Mouse (Mus musculus) right cerebral cortex, postnatal 10 days (tissue): ENCODE measurements around the gene Surf4.

Source experiments
- DNase-seq, 2 experiments: peaks; one replicate each; pipeline ENCODE4 v3.0.0; 2021; ENCODE audit warnings: low spot score in 2 of 2

Surf4 gene

DNA sequence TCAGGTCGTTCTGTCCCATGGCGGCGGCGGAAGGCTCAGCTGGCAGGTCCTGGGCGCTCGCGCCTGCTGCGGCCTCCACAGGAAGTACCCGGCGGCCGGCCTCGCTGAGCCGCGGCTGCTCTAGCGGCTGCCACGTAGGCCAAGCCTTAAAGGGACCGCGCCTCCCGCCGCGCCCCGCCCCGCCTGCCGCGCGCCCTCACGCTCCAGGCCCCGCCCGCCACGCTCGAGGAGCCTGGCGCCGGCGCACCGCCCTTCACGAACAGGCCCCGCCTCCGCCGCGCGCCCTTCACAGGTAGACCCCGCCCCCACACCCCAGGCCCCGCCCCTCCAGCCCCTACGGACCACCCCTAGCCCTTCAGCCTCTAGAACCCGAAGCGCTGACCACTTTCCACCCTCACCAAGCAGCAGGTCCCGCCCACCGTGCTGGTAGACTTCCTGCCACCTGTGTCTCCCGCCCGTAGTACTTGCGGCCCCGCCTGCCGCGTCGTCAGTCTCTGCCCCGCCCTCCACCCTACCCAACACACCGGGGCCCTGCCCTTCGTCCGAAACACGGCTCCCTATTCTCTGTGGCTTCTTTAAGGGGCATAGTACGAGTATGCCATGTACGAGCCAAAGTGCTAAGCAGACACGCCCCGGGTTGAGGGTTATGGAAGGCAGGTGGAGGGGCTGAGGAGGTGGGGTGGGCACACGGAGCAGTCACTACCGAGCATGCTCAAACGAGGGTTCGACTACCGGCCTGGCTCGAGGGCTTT lies at the start of gene Surf4, which contains the start of gene Stkld1:
TSS of gene Surf4 (minus strand) at position 625 of the 752 bp plus-strand sequence.
TSS of gene Stkld1 (plus strand) at position 744 of the 752 bp plus-strand sequence.
- DNase-seq = peak; percentile 95

DNA sequence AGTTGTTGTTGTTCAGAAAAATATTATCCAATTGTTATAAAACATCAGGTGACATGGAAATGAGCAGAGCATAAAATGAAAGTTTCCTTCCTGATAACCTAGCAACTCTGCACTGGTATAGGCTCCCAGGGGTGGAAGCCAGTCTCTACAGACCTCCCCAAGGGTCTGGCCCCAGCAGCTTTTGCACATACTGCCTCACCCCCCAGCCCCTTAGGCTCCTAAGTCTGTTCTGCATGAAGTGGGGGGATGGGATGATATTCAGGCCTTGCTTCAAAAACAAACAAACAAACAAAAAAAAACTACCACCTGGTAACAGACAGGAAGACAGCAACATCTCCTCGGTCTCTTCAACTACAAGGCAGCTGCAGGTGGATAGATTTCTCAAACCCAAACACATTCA lies 46.6 kb upstream of the Surf4 start:
- DNase-seq = no peak

- DNase-seq = no peak
Observed at GRCm38 (mm10) chr2:26973960-26974359, 40.2 kb upstream of the Surf4 start.

DNA sequence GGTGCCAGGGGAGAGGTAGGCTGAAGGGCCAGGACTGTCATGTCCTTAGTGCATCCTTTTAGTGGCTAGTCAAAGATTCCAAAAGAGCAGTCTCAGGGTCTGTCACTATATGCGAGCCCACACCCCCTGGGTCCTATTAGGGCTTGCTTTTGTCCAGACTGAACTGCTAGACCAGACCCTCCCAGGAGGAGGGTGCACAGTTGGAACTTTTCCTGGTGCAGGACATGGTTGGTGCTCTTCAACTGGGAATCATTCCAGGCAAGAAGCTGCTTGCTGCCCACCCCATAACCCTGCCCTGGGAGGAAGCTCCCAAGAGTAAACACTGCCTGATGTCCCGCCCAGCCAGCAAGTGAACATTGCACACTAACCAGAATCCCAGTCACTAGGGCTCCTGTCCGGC lies 39.4 kb upstream of the Surf4 start, which contains the start of gene Adamts13:
TSS of gene Adamts13 (plus strand) at position 301 of the 400 bp plus-strand sequence.
- DNase-seq = no peak

- DNase-seq = no peak
Observed at GRCm38 (mm10) chr2:26967262-26967661, 33.5 kb upstream of the Surf4 start.

DNA sequence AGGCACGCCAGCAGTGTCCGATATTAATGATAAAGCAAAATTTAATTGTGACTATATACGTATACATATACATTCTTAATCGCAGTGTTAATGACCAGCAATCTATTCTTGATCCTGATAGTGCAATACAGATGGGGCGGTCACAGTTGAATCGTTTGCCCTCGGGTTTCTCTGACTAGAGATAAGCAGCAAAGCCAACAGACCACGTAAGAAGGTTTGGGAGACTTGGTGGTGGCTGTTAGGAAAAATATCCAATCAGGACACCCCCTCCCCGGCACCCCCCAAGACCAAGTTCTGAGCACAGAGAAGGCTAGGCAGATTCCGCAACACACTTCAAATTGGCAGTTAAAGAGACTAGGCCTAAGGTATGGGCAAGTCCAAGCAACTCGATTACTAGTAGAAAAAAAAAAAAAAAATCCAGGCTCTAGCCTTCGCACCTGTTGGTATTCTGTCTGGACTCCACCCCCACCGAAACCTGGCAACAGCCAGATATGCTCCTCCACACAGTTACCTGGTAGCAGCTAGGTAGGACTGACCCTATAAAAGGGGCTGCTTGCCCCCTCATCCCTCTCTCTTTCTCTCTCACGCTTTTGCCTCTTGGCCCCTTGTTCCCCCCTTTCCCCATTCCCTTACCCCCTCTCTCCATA lies 31.1 kb upstream of the Surf4 start:
- peak in 1 of 2 experiments; percentile 23 for DNase-seq

DNA sequence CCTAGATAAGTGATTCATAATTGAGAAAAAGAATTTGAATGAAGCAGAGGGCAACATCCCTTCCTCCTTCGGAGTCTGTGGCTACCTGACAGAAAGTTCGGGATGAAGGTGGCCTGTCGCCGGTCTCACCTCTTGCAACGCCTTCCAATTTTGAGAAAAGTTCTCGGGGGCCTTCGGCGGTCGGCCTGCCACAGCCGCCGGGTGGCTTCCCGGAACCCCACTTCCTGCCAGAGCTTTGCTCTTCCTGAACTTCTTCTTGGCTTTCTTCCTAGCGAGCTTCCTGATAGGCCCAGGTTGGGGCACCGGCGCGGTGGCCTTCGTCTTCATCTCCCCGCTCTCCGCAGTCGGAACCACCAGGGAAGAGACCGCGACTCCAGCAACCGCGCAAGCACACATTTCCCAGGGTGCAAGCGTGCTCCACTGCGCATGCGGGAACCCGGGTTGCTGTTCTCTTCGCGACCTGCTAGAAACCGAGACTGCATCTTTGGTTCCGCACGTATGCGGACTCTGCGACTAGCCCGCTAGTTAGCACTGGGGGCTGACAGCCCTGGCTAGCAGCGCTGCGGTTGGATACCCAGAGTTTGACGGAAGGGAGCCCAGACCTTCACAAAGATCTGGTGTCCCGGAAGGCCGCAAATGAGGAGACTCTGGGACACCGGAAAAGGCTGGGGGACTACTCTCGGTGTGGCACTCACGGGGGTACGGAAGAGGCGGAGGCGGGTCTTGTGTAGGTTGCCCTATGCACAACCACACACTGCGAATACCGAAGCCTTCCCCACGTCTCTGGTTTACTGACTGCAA lies 30.4 kb upstream of the Surf4 start, which contains the start of gene Rexo4:
TSS of gene Rexo4 (minus strand) at position 464 of the 801 bp plus-strand sequence.
- peak; percentile 96 to 97 for DNase-seq

DNA sequence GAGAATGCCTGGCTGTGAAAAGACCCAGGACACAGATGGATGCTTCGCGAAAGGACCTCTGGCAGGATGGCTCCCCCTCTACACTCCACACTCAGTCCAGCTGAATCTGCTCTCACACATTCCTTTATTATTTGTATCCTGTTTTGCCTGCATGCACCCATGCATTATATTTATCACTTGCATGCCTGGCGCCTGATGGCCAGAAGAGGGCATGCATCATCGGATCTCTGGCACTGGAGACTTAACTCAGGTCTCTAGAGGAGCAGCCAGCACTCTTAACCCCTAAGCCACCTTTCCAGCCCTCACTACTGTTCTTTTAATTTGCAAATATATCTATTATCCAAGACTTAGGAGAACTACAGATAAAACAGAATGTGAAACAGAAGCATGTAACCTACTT lies 27.0 kb upstream of the Surf4 start:
- DNase-seq = no peak

DNA sequence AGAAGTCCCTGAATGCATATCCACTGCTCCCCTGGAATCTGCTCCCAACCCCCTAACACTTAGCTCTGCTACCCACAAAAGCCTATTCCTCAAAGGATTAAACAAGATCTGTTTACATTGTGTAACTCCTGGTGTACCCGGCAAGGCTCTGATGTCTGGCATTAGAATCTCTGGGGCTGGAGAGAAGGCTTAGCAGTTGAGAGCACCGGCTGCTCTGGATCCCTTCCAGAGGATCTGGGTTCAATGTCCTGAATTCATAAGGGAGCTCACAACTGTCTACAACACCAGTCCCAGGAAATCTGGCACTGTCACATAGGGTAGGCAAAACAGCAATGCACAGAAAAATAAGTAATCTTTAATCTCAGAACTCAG lies 23.7 kb upstream of the Surf4 start:
- DNase-seq = no peak

DNA sequence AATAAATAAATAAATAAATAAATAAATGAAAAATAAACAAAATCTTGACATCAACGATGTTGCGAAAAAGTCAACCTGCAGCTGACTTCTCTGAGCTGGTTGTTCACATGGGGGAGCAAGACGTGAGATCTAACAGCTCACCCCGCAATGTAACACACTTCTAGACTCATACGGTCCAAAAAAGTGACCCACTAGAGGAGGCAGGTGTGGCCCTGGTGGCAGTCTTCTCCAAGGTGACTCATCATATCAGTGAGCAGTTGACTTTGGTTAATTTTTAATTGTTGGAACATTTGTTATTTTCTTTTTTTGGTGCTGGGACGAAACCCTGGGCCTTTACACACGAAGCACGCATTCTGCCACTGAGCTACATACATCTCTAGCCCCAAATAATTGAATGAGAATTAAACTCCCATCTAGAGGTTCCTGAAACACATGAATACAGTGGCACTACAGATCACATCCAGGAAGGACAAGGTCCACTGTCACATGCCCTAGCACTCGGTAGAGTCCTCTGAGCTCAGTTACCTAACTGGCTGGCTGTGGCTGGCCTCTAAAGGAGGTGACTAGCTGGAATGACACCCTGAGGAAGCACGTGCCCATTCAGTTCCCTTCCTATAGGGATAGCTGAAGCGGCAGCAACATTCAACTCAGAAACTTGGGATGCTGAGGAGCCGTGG lies 23.2 kb upstream of the Surf4 start:
- DNase-seq = no peak

DNA sequence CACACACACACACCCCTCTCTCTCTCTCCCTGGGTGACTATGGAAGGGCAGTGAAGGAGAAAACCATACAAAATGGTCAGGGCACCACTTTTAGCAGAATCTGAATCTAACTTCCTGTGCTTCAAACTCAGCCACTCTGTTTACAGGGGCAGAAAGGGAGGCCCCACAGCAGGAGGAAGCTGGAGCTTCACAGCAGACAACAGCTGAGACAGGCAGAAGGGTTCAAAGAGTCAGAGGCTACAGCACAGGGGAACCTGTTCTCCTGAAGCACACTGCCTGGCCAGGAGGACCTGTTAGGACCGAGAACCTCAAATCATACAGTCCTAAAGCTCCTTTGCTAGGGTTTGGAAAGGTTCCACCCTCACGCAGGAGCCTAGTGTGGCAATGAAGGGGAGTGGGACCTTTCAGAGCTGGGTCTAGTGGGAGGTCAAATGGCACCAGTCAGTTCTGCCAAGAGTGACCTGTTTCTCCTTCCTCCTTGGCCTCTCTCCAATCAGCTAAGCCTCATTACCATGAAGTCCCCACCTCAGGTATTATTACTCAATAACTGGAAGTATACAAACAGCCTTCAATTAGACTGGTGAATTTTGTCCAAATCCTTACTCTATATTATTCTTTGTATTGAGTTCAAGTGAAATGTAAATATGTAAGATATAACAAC lies 21.1 kb upstream of the Surf4 start:
- DNase-seq = no peak

GRCm38 (mm10) chr2:26952866-26953265 lies 19.1 kb upstream of the Surf4 start:
- no peak for DNase-seq

GRCm38 (mm10) chr2:26952193-26952592 lies 18.5 kb upstream of the Surf4 start:
- no peak for DNase-seq

DNA sequence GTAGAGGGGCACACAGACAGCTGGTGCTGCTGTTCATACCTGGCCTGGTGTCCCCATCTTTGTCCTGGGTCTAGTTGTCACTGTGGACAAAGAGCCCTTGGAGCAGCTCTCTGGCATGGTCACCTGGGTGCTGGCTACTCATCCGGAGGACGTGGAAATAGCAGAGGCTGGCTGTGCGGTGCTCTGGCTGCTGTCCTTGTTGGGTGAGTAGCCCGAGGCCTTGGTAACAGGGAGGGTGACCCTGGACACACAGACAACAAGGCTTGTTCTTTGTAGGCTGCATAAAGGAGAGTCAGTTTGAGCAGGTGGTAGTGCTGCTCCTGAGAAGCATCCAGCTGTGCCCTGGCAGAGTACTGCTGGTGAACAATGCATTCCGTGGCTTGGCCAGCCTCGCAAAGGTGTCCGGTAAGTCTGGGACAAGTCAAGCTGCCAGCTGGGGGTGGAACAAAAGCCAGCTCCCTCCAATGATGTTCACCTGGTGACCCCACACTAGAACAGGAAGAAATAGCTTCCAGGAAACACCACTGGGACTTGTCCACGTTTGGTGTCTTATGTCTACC lies 17.7 kb upstream of the Surf4 start:
- DNase-seq = no peak

DNA sequence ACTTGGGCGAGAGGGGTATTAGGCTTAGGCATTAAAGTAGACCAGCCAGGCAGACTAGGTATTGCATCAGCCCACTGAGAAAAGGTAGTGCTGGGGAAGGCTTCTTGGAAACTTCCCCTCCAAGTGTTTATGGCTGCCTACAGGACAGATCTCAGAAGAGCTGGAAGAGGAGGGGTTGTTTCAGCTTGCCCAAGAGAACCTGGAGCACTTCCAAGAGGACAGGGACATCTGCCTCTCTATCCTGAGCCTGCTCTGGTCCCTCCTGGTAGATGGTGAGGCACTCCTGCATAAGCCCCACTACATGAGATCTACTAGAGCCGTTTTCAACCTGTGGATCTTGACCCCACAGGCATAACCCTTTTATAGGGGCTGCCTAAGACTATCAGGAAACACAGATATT lies 16.7 kb upstream of the Surf4 start:
- DNase-seq = no peak

DNA sequence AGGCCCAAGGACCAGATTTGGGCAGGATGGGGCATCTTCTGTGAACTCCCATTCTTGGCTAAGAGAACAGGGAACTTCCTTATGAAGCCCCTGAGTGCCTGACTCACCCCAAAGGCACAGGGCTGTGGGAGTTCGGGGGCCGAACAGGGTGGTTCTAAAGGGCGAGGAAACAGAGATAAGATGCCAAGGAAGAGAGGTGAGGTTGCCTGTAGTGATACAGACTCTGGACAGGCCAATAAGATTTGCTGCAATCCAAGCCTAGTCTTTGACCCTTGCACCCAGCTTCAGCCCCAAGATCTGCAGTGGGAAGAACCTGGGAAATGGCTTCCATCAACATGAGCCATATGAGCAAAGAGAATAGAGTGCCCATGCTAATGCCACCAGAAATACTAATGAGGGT lies 9.5 kb upstream of the Surf4 start:
- DNase-seq = no peak

DNA sequence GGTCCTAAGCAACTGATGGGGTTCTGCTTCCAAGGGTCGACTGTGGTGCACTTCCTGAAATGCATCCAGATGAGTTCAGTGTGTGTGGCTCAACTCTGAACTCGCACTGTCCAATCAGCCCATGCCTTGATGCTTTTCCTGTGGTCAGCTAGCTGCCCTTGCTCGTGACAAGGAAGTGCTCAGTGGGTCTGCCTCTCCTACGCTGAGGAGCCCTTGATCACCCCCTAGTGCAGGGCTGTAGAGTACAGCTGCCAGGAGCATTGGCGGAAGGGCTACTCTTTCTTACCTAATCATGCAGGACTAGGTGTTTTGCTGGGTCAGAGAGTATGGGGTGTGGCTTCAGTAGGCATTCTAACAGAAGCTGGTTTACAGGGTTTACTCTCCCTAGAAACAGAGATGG lies 7.8 kb upstream of the Surf4 start:
- DNase-seq = no peak

DNA sequence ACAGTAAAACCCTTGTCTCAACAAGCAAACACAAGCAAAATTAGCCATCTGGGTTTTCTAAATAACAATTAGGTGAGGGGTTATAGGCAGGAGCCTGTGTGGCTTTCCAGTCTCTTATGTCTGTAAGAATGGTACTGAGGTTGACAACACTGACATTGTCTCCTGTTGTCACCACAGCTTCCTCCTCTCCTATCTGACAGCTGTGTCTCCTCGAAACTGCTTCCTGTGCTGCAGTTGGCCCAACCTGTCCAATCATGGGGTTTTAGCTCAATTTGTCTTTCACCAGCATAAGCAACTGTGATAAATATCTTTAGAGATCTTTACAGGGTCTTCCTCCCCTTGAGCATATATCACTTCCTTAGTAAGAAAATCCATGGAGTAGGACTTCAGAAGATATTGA lies 2.7 kb upstream of the Surf4 start:
- no peak for DNase-seq

DNA sequence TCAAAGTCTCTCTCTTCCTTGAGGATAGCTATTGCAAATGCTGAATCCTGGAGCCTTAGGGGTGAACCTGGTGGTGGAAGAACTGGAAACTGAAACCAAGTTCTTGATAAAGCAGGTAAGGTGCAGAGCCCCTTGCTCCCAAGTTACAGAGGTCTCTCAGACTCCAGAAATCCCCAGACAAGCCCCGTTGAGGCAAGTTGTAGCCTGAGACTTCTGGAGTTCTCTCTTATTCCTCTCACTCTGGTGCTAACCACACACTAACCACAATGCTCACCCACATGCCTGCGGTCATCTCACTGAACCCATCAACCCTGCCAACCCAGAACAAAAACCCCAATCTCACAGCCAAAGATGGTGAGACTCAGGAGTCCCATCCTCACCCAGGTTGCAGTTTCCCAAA lies 1.6 kb upstream of the Surf4 start:
- no peak for DNase-seq

DNA sequence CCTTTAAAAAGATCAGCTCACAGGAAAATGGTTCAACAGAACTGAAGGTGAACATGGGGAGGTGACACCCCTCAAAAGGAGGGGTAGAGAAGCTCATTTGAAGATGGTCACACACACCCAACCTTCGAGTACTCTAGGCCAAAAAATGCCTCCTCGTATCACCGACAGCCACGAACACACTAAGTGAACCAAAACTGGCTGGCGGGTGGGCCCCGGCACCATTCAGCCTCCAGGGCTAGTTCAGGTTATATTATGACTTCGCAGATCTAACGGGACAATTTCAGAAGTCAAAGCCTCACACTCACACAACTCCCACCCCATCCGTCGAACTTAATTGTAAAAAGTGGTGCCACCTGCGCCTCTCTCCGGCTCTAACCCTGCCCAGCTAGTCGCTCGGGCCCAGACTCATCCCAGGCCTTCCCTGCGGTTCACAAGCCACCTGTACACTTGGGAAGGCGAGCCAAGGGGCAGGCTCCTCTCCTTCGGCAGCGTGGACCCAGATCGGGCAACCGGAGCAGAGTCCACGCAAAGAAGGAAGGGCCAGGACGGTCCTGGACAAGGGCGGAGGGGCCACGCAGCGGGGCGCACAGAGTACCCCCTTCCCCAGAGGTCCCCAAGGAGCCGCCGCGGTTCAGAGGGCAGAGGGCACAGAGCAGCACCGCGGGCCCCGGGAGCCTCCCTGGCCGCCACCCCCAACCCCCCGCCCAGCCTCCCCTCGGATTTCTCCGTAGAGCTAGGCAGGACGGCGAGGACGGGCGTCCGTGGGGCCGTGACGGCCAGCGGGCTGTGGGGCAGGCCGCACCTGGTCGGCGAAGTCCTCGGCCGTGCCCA lies 1.0 kb downstream of the Surf4 start:
- no peak for DNase-seq
